In genomic region chr10:67715046-67715445, GRCm38 (mm10) we compare ENCODE assay signal across 15 mouse cellular contexts.
DNase-seq lines count a peak whose midpoint lies in the region; ATAC-seq lines count a peak whose summit lies in the region.
"Had no signal": no experiment of that assay in that cellular context is flagged by ENCODE, and none has a peak within 500 bp of the region (broad histone marks: within the 10 kb centered on the region; RNA-seq: fewer than 3 reads in every experiment).

No protein-coding gene starts in this region.

- H3K4me1 ChIP-seq in heart, embryonic 11.5 days (ENCODE audit: control insufficient read depth, insufficient read depth, low read length): no peaks in the 10 kb centered on the region
- no peaks in the 10 kb centered on the region for H3K4me1 ChIP-seq in hindbrain, embryonic 12.5 days
- H3K4me1 ChIP-seq: embryonic facial prominence, embryonic 12.5 days; forebrain, embryonic 15.5 days; limb, embryonic 10.5 days; neural tube, embryonic 12.5 days had no signal

- no peak overlapping the region for H3K4me2 ChIP-seq in heart, embryonic 11.5 days
- no peak overlapping the region for H3K4me2 ChIP-seq in hindbrain, embryonic 12.5 days (replicated peaks)
- H3K4me2 ChIP-seq: embryonic facial prominence, embryonic 12.5 days; forebrain, embryonic 15.5 days; liver, embryonic 13.5 days; neural tube, embryonic 12.5 days had no signal

- no peaks in the 10 kb centered on the region for H3K27me3 ChIP-seq in heart, embryonic 11.5 days (ENCODE audit: control insufficient read depth, insufficient read depth, low read length)
- no peaks in the 10 kb centered on the region for H3K27me3 ChIP-seq in hindbrain, embryonic 12.5 days
- H3K27me3 ChIP-seq: embryonic facial prominence, embryonic 12.5 days; forebrain, embryonic 15.5 days; liver, embryonic 13.5 days; neural tube, embryonic 12.5 days had no signal

- intact Hi-C loops in gastrocnemius, postnatal 14 days (cut with DNase I; ENCODE audit: low total_unique reads): no loop called here
- intact Hi-C loops in heart, postnatal 25 days (cut with DNase I): no loop called here

- no peak overlapping the region for H3K9ac ChIP-seq in heart, embryonic 11.5 days (ENCODE audit: low read depth, low read length)
- H3K9ac ChIP-seq in hindbrain, embryonic 12.5 days: no peak overlapping the region
- H3K9ac ChIP-seq: embryonic facial prominence, embryonic 12.5 days; forebrain, embryonic 15.5 days; liver, embryonic 13.5 days; neural tube, embryonic 12.5 days had no signal

- peaks cover 6% of the 10 kb centered on the region for H3K9me3 ChIP-seq in heart, embryonic 11.5 days (replicated peaks; ENCODE audit: control insufficient read depth, low read length)
- no peaks in the 10 kb centered on the region; the same call in 1 of the 2 replicates for H3K9me3 ChIP-seq in hindbrain, embryonic 12.5 days (replicated peaks)
- H3K9me3 ChIP-seq: embryonic facial prominence, embryonic 12.5 days; forebrain, embryonic 15.5 days; limb, embryonic 10.5 days; liver, embryonic 13.5 days; neural tube, embryonic 12.5 days had no signal

- no peak overlapping the region for H3K4me3 ChIP-seq in heart, embryonic 11.5 days (ENCODE audit: low read depth, low read length)
- H3K4me3 ChIP-seq in hindbrain, embryonic 12.5 days: no peak overlapping the region
- H3K4me3 ChIP-seq: embryonic facial prominence, embryonic 12.5 days; forebrain, embryonic 15.5 days; limb, embryonic 10.5 days; liver, embryonic 13.5 days; neural tube, embryonic 12.5 days had no signal

- no peaks in the 10 kb centered on the region for H3K36me3 ChIP-seq in heart, embryonic 11.5 days (ENCODE audit: control insufficient read depth, insufficient read depth, low read length)
- H3K36me3 ChIP-seq in hindbrain, embryonic 12.5 days: no peaks in the 10 kb centered on the region
- H3K36me3 ChIP-seq: embryonic facial prominence, embryonic 12.5 days; forebrain, embryonic 15.5 days; limb, embryonic 10.5 days; liver, embryonic 13.5 days; neural tube, embryonic 12.5 days had no signal

- whole genome bisulfite sequencing in heart, embryonic 11.5 days (ENCODE audit: insufficient replicate concordance): 83% methylated on average over 4 of the region's 4 CpGs
- 86% methylated on average over 4 of the region's 4 CpGs for WGBS in hindbrain, embryonic 12.5 days

- ATAC-seq in heart, embryonic 11.5 days (replicated peaks; ENCODE audit: insufficient number of reproducible peaks, low FRiP score, low TSS enrichment): no peak
- no peak for ATAC-seq in hindbrain, embryonic 12.5 days (ENCODE audit: low FRiP score)
- ATAC-seq: forebrain, embryonic 15.5 days had no signal

- peak; percentile 96 for DNase-seq in heart, adult 11 months
- DNase-seq in NIH3T3 (ENCODE audit: low read depth): peak; percentile 18
- DNase-seq in gastrocnemius, postnatal 14 days: peak; percentile 63
- DNase-seq in heart, postnatal 25 days (ENCODE audit: low spot score): peak; percentile 38
- no peak for DNase-seq in kidney, adult 18-20 months
- DNase-seq in cerebellum, adult 18-20 months: no peak
- DNase-seq: cerebellum, adult 11-12 months; liver, embryonic 13.5 days; spleen, adult 18-20 months had no signal

- no peak overlapping the region for H3K27ac ChIP-seq in heart, embryonic 11.5 days (ENCODE audit: low read depth, low read length)
- no peak overlapping the region for H3K27ac ChIP-seq in hindbrain, embryonic 12.5 days
- H3K27ac ChIP-seq: embryonic facial prominence, embryonic 12.5 days; forebrain, embryonic 15.5 days; limb, embryonic 10.5 days; liver, embryonic 13.5 days; neural tube, embryonic 12.5 days had no signal

Comparison
In these comparisons a context has a peak if more than half of its experiments do, and no peak if none do; other contexts are left out.
1. DNase-seq: peak in heart, adult 11 months (single experiment), NIH3T3 (single experiment), gastrocnemius, postnatal 14 days (single experiment) and heart, postnatal 25 days (single experiment); none in kidney, adult 18-20 months (single experiment) and cerebellum, adult 18-20 months (0 of 2).